Mouse (Mus musculus) midbrain, embryonic 16.5 days (tissue): ENCODE results near the gene Pex1. TPM values are rescaled to one million over a fixed set of nuclear protein-coding genes. Genes with fewer than 3 reads are reported as not detected.
A peak's percentile ranks its signal among the peaks of the same experiment; 100 is the strongest.

Source experiments
- ATAC-seq: fragments of 200-750 bp; cut with Nextera tagmentation; 2 replicates; pipeline ENCODE4 v1.8.0; 2017; ENCODE audit warnings: moderate TSS enrichment
- H3K27ac ChIP-seq: fragments of 300-500 bp; sonication (generic); 2 replicates; pipeline ENCODE4 v1.5.1; 2014; ENCODE audit warnings: mild to moderate bottlenecking, low read length, mixed read lengths
- H3K27me3 ChIP-seq: fragments of 300-500 bp; sonication (generic); 2 replicates; pipeline ENCODE4 v1.6.1; 2014; ENCODE audit warnings: low read depth, low read length, mixed read lengths; ENCODE audit not compliant: control insufficient read depth, insufficient read depth
- H3K36me3 ChIP-seq: fragments of 300-500 bp; sonication (generic); 2 replicates; pipeline ENCODE4 v1.6.1; 2014; ENCODE audit warnings: mild to moderate bottlenecking, low read length, moderate library complexity, mixed read lengths; ENCODE audit not compliant: control insufficient read depth, insufficient read depth
- H3K4me1 ChIP-seq: fragments of 300-500 bp; sonication (generic); 2 replicates; pipeline ENCODE4 v1.6.1; 2014; ENCODE audit warnings: mild to moderate bottlenecking, low read length, mixed read lengths; ENCODE audit not compliant: control insufficient read depth, insufficient read depth
- H3K4me2 ChIP-seq: fragments of 300-500 bp; sonication (generic); 2 replicates; pipeline ENCODE4 v1.6.1; 2014; ENCODE audit warnings: mild to moderate bottlenecking, low read length, mixed read lengths
- H3K4me3 ChIP-seq: fragments of 300-500 bp; sonication (generic); 2 replicates; pipeline ENCODE4 v1.5.1; 2014; ENCODE audit warnings: low read depth, mild to moderate bottlenecking, low read length, moderate library complexity, mixed read lengths
- H3K9ac ChIP-seq: fragments of 300-500 bp; sonication (generic); 2 replicates; pipeline ENCODE4 v1.6.1; 2014; ENCODE audit warnings: low read depth, low read length, mixed read lengths
- H3K9me3 ChIP-seq: fragments of 300-500 bp; sonication (generic); replicated peaks from 2 replicates; pipeline ENCODE4 v1.6.1; 2014; ENCODE audit warnings: mild to moderate bottlenecking, low read length, mixed read lengths; ENCODE audit not compliant: control insufficient read depth, poor library complexity, severe bottlenecking
- WGBS: fragments of 180-500 bp; shearing (Covaris S2); extraction: QIAGEN DNeasy Blood & Tissue Kit; methylation state at CpG from one replicate; pipeline ENCODE4 v1.1.7; 2014; 5-methylcytosine and 5-hydroxymethylcytosine counted together
- polyA plus RNA-seq: library from polyadenylated mRNA; unstranded; fragments of >200 nt; fragmentation: Nextera tagmentation; extraction: Ambion mirVana; gene quantifications from 2 replicates; pipeline ENCODE4 v1.2.1, GENCODE M21; 2015

The Pex1 gene
- polyA plus RNA-seq, 1 experiment from 2014 or later = 26.2 TPM

DNA sequence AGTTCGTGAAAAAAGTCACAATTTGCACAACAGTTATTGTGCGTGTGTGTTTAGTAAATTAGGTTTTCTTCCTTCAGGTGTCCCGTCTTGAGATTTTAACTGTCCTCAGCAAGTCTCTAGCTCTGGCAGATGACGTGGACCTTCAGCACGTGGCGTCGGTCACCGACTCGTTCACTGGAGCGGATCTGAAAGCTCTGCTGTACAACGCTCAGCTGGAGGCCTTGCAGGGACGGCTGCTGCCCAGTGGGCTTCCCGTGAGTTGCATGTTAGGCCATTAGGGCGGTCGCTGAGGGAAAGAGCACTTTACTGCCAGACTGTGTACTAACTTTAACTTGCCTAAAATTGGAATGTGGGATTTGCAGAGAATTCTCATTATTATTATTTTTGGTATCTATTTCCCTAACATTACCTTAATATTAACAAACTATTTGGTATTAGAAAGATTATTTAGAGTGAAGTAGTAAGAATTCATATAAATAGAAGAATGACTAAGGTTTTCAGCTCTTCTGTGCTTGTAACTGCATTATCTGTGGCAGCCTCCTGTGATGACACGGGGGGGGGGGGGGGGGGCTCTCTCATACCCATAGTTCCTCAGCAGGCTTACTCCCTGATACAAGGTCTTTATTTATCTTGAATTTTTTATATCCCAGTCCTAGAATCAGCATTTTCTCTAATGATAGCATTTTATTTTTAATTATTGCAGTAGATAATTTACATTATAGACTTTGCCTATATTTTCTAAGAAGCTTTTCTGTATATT lies 35.8 kb downstream of the Pex1 start:
- Histone ChIP-seq H3K27me3 (no peaks in the 10 kb centered on the region), H3K4me3 (no peak overlapping the region), H3K4me2 (no peak overlapping the region), H3K4me1 (no peaks in the 10 kb centered on the region), H3K27ac (no peak overlapping the region), H3K9me3 (no peaks in the 10 kb centered on the region), H3K9ac (no peak overlapping the region), H3K36me3 (peaks cover 18% of the 10 kb centered on the region)
- no peak for ATAC-seq
- WGBS = 58% methylated on average over 16 of the region's 16 CpGs

DNA sequence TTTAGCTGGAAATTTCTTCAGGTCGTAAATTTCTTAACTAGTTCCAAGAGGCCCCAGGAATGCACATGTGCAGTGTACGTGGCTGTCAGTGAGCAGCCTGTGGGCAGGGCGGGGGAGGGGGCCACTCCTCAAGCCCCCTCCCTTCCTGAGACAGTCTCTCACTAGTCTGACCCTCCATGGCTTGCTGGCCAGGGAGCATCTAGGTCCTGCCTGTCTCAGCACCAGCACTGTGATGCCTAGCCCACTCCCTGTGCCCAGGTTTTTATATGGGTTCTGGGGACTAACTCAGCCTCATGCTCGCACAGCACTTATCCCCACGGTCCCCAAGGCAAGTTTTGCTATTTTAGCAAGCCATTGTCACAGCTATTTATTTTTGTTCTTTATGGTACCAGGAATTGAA lies 36.4 kb downstream of the Pex1 start:
- Histone ChIP-seq H3K4me2 (no peak overlapping the region), H3K36me3 (peaks cover 20% of the 10 kb centered on the region), H3K4me1 (no peaks in the 10 kb centered on the region), H3K27ac (no peak overlapping the region), H3K27me3 (no peaks in the 10 kb centered on the region), H3K4me3 (no peak overlapping the region), H3K9me3 (no peaks in the 10 kb centered on the region), H3K9ac (no peak overlapping the region)
- no peak for ATAC-seq
- WGBS = 87% methylated on average over 5 of the region's 5 CpGs

DNA sequence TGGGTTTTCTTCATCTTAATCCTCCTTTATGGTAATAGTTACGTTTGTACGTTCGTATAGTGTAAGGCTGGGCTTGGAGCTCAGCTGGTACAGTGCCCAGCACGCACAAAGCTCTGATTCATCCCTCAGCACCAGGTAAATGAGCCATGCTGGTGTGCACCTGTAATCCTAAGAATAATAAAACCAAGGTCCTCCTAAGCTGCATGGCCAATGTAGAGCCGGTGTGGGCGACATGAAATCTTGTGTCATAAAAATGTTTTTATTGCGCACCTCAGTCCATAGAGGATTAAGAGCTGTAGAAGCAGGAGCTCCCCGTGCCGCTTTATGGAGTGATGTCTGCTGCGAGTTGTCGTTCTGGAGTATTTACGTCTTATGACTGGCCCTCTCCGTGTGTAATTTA lies 37.4 kb downstream of the Pex1 start:
- Histone ChIP-seq H3K9me3 (no peaks in the 10 kb centered on the region), H3K27me3 (no peaks in the 10 kb centered on the region), H3K4me2 (no peak overlapping the region), H3K4me3 (no peak overlapping the region), H3K27ac (no peak overlapping the region), H3K4me1 (no peaks in the 10 kb centered on the region), H3K9ac (no peak overlapping the region), H3K36me3 (peaks cover 20% of the 10 kb centered on the region)
- no peak for ATAC-seq
- WGBS = 97% methylated on average over 13 of the region's 13 CpGs

DNA sequence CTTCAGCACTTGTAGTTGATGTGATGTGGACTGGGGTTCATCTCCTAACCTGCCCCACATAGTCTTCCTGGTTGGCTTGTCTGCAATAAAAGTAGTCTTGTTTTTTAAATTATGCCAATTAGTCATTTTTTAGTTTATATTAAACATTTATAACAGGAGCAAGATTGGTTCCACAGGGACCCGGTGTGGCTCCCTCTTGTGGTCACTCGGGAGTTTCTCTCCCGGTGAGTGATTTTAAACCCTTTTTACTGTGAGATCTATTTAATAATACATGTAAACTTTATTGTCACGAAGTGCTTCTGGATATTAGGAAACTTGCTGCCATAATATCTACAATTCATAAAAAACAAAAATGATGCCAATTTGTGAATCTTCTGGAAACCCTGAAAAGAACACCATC lies 38.1 kb downstream of the Pex1 start:
- no peak overlapping the region for H3K9ac ChIP-seq
- H3K27ac ChIP-seq = no peak overlapping the region
- no peak overlapping the region for H3K4me2 ChIP-seq
- WGBS = 74% methylated on average over 4 of the region's 4 CpGs
- ATAC-seq = no peak
- no peaks in the 10 kb centered on the region for H3K27me3 ChIP-seq
- no peaks in the 10 kb centered on the region for H3K4me1 ChIP-seq
- H3K4me3 ChIP-seq = no peak overlapping the region
- no peaks in the 10 kb centered on the region for H3K9me3 ChIP-seq
- H3K36me3 ChIP-seq = peaks cover 20% of the 10 kb centered on the region

DNA sequence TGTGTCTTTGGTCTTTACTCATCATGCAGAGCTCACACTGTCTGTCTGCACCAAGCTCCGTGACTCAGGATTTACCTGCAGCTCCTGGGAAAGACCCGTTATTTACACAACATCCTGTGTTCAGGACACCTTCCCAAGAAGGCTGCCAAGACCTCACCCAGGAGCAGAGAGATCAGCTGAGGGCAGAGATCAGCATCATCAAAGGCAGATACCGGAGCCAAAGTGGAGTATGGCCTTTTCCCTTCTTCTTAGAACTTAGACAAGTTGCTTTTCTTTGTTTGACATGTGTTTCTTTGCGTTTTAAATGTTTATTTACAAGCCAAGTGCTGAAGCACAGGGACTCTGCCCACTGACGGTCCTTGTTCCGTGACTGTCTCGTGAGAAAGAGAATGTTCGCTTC lies 39.4 kb downstream of the Pex1 start:
- no peaks in the 10 kb centered on the region for H3K4me1 ChIP-seq
- no peak overlapping the region for H3K4me3 ChIP-seq
- no peak overlapping the region for H3K4me2 ChIP-seq
- no peak overlapping the region for H3K27ac ChIP-seq
- 82% methylated on average over 8 of the region's 8 CpGs for WGBS
- no peak overlapping the region for H3K9ac ChIP-seq
- no peaks in the 10 kb centered on the region for H3K27me3 ChIP-seq
- H3K9me3 ChIP-seq = no peaks in the 10 kb centered on the region
- peaks cover 15% of the 10 kb centered on the region for H3K36me3 ChIP-seq
- ATAC-seq = no peak

DNA sequence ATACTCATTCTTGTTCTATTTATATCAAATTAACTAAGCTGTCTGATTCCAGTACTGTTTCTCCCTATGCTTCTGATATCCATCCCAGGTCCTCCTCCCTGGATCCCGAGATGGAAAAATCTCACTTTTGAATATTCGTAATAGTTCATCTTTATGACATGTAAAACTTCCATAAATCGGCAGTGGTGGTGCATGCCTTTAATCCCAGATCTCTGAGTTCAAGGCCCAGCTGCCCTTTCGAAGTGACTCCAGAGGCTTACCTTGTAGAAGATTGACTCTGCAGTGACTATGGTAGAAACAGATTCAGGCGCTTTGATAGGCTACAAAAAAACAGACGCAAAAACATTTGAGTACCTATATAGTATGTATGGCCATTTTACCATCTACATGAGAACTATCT lies 48.8 kb downstream of the Pex1 start:
- Histone ChIP-seq H3K4me3 (no peak overlapping the region), H3K36me3 (peaks cover 9% of the 10 kb centered on the region), H3K4me1 (peaks cover 12% of the 10 kb centered on the region), H3K27me3 (no peaks in the 10 kb centered on the region), H3K4me2 (no peak overlapping the region), H3K9me3 (no peaks in the 10 kb centered on the region), H3K9ac (no peak overlapping the region), H3K27ac (no peak overlapping the region)
- ATAC-seq = no peak
- 95% methylated on average over 6 of the region's 6 CpGs for WGBS

DNA sequence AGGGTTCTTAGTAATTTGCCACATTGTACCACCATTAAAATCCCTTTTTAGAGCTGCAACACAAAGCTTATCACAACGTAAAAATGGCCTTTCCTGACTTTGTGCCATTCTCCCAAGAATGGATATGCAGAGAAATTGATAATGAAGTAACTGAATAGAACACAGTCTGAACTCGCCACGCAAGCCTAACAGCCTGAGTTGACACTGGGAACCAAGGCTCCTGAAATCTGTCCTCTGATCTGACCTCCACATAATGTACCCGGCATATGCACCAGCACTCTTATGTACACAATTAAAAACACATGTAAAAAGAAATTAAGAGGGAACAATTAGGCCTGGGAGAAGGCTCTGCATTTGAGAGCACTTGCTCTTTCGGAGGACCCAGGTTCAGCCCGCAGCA lies 49.5 kb downstream of the Pex1 start:
- Histone ChIP-seq H3K4me1 (peaks cover 12% of the 10 kb centered on the region), H3K9me3 (no peaks in the 10 kb centered on the region), H3K9ac (no peak overlapping the region), H3K4me2 (no peak overlapping the region), H3K4me3 (no peak overlapping the region), H3K36me3 (peaks cover 9% of the 10 kb centered on the region), H3K27me3 (no peaks in the 10 kb centered on the region), H3K27ac (no peak overlapping the region)
- no peak for ATAC-seq
- 90% methylated on average over 6 of the region's 6 CpGs for WGBS

DNA sequence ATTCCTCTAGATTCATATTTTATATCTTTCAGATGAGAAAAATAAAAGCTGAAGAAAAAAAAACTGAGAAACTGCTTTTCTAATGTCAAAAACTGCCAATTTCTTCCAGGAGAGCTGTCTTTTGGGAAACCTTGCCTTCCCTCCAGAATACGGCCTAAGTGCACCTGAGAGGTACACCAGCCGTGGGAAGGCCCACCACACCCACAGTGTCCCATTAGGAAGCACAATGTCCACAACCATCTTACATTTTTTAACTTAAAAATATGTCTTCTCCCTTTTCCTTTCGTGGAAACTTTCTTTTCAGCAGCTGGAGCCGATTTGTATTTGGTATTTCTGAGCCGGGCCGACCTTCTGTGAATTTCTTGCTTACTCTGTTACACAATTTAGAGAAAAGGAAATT lies 50.7 kb downstream of the Pex1 start:
- no peak for ATAC-seq
- H3K27ac ChIP-seq = no peak overlapping the region

DNA sequence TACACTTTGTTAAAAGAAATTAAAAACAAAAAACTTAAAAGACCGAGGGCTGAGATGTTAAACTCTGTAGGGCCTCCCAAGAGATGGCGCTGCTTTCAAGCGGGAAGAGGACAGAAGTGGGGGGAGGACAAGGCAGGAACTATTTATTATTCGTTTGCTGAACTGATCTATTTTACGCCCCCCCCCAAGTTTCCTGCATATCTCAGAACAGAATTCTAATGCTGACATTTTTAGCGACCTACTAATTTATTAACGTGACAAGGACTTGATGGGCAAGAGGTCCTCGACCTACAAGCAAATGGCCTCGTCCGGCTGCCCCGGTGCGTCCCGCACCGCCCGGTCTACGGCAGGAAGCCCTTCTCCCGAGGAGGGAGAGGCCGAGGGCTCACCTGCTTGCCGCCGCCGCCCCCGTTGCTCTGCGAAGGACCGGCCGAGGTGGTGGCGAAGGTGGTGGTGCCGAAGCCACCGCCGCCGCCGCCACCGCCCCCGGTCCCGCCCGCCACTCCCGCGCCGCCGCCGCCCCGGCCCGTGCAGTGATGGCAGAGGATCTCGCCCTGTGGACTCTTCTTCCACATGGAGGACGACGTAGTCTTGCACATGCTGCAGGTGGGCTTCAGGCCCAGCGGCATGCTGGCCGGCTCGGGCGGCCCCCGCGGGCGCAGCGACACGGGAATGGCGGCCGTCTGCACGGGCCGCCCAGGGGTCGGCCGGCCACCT lies 51.3 kb downstream of the Pex1 start:
- H3K4me2 ChIP-seq = peak overlapping the region; percentile 58
- under 1% methylated on average over 50 of the region's 60 CpGs for whole genome bisulfite sequencing
- H3K4me3 ChIP-seq = peak overlapping the region; percentile 98
- no peaks in the 10 kb centered on the region for H3K9me3 ChIP-seq
- H3K36me3 ChIP-seq = peaks cover 6% of the 10 kb centered on the region
- H3K27me3 ChIP-seq = no peaks in the 10 kb centered on the region
- H3K27ac ChIP-seq = peak overlapping the region; percentile 89
- peak overlapping the region; percentile 95 for H3K9ac ChIP-seq
- H3K4me1 ChIP-seq = peaks cover 12% of the 10 kb centered on the region
- ATAC-seq = peak; percentile 85

More for the DNA sequence above, 50.7 kb downstream of the Pex1 start:
- Histone ChIP-seq H3K9me3 (no peaks in the 10 kb centered on the region), H3K36me3 (peaks cover 6% of the 10 kb centered on the region), H3K4me2 (peak overlapping the region; percentile 58), H3K27me3 (no peaks in the 10 kb centered on the region), H3K4me1 (peaks cover 12% of the 10 kb centered on the region), H3K4me3 (peak overlapping the region; percentile 98), H3K9ac (peak overlapping the region; percentile 47; the same call in 1 of the 2 replicates)
- 23% methylated on average over 6 of the region's 6 CpGs for WGBS
